Mouse (Mus musculus): ENCODE results near the gene Cpt1a.

GRCm38 (mm10) chr19:3320801-3321200 lies 1.3 kb upstream of the Cpt1a start:
- no peak for TF ChIP-seq CTCF (IDR thresholded peaks at IDR 0.05; ENCODE audit: insufficient read depth, low read depth, low read length)
- TF ChIP-seq POLR2A (IDR thresholded peaks at IDR 0.05; ENCODE audit: insufficient read depth, low read depth, low read length): no peak

Measured in olfactory bulb, adult 2 months (tissue).